Mouse (Mus musculus) ZHBTc4 (cell line): ENCODE results near the gene Pth1r.
"Not testable (repeated sequence)": the region's sequence is repeated elsewhere in the genome, so short reads cannot be mapped to it uniquely, and the experiment has no call there.

ENCODE experiments used
- DNase-seq: peaks from one replicate; pipeline ENCODE4 v3.0.0-alpha.2; 2011; ENCODE audit warnings: low read depth, low spot score

Gene Pth1r

DNA sequence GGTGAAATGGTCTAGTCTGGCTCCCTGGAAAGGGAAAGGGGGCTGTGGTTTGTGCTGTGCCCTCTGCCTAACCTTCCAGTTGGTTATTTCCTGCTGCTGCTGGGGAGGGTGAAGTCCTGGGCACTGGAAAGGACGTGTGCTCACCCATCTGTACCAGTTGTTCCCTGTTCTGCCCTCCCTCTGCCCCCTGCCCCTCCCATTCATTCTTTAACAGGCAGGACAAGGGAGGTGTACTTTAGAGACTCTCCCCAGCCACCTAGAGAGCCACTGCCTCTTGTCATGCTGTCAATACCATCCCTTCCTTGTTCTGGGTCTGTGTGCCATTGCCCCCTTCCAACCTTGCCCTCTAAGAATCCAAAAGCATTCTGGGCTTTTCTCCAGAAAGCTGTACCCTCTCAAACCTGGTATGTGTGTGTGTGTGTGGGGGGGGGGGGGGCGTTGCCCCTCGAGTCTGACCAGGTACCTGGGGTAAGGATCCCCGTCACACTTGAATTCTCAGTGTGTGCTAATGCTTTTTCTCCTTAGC lies 63.3 kb downstream of the Pth1r start:
- DNase-seq: no peak

DNA sequence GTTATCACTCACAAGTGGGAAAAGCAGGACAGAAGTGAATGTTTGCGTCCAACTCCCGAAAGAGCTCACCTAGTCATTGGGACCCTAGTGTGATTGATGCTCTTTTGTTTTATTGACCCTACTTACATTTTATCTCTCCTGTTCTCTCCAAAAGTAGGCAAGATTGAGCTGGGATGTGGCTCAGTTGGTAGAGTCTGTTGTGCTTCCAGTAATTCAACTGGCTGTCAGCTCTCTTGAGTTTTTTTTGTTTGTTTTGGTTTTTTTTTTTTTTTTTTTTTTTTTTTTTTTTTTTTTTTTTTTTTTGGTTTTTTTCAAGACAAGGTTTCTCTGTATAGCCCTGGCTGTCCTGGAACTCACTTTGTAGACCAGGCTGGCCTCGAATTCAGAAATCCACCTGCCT lies 64.2 kb downstream of the Pth1r start:
- DNase-seq: not testable (repeated sequence)

DNA sequence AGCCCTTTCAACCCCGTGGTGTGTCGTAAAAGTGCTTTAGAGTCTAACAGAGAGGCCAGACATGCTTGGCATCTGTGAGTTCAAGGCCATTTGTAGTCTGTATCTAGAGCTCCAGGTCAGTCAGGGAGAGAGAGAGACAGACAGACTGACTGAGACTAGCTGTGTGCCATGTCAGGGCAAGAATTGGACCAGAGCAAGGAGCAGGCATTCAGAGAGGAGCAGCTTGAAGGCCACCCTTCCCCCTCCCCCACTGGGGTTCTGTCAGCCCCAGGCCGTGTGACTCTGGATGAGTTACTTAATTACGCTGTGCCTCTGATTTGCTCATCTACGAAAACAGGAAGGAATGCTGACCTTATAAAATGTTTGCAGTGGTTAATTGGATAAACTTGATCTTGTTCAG lies 64.7 kb downstream of the Pth1r start:
- DNase-seq: no peak

DNA sequence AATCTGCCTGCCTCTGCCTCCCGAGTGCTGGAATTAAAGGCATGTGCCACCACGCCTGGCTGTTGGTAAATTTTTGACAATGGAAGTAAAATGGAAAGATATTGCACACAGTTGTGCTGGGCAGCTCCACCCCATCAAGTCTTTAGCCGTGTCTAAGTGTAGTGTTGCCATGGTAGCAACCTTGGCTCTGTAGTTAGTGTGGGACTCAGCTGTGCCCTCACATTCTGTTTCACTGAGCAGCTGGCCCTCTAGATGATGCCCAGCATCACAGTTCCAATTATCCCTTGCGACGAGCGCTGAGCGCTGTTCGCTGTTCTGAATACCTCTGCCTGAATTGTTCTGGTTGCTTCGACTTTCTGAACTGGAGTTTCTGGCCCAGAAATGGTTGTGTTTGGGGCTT lies 65.1 kb downstream of the Pth1r start:
- no peak for DNase-seq

DNA sequence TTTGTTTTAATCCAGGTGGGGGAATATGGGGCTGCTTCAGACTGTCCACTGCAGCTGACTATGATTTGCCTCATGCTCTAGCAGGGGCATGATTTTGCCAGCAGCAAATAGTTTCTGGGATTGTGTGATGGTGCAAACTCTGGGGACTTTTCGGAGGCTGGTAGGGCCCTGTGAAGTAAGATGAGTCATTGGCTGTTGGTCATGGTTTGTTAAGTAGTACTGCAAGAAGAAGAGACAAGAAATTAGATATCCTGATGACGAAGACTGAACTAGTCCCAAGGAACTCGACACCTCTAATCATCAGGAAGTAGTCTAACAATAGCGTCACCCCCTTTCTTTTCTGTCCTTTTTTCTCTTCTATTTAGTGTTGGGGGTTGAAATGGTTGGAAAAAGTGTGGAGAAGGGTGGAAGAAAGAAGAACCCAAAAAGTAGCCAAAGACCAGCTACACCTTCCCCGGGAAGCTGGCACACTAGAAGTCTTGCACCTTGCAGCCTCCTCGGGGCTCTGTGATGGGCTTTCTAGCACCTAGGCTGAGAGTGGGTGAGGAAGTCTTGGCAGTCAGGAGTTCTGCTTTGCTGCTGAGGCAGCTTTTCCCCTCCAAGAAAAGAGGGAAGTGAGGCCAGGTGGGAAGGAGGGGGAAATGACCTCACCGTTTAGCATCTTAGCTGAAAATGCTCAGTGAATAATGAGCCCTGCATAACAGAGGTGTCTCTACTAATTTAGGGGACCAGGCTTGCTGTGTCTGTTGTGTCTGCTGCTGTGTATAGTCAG lies 66.0 kb downstream of the Pth1r start:
- no peak for DNase-seq

DNA sequence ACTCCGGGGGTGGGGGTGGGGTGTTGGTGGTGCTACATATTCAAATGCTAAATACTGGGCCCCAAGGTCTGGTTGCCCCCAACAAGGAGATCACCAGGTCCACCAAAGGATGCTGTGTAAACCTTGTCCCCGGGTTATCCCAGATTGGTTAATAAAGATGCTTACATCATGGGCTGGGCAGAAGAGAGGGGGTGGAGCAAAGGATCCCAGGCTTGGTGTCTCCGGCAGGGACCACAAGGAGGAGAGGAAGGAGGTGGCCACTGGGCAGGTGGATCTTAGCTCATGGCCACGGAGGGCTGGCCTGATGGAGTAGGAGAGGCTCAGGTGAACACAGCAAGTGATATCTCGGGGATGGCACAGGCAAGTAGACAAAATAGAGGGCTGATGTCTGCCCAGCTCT lies 68.1 kb downstream of the Pth1r start:
- no peak for DNase-seq

DNA sequence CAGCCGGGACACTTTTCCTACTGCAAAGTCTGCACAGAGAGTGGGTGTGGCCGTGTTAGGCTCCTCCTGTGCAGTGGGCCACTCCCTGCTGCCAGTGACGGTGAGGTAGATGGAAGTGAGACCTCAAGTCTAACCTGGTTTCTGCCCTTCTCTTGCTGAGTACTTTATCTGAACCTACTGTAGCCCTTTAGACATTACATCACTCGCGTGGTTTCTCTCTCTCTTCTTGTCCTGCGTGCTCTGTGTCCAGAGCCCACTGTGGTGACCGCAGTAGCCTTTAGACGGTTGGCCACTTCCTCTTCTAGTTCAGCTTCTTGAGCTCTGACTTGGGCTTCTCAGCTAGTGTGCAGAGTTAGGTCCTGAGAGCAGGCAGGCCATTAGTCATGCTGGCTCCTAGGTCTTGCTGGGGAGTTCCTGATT lies 70.4 kb downstream of the Pth1r start:
- peak; percentile 50 for DNase-seq

DNA sequence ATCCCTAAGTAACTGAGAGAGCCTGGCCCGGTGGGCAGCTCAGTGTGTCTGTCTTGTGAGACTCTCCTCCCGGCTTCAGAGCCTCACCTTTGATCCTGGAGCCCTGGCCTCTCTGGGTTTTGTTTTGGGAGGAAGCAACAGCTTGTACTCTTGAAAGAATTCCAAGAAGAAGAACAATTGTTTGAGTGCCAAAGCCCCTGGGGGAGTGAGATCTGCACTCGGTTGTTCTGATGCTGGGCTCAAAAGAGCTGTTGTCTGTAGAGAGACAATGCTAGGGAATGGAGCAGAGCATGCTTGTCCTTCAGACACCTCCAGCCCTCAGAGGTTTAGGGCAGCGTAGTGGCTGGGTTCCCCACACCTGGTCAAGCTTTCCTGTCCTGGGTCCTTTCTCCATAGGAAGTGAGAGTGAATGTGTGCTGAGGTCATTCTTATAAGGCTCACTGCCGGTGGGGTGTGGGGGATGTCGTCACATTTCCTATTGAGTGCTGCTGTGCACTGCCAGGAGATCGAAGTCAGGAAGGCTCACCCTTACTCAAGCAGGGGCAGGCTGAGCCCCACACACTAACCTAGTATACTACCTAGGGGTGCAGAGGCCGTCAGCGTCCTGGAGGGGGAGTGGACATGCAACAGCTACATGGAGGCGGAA lies 73.7 kb downstream of the Pth1r start:
- peak; percentile 70 for DNase-seq

DNA sequence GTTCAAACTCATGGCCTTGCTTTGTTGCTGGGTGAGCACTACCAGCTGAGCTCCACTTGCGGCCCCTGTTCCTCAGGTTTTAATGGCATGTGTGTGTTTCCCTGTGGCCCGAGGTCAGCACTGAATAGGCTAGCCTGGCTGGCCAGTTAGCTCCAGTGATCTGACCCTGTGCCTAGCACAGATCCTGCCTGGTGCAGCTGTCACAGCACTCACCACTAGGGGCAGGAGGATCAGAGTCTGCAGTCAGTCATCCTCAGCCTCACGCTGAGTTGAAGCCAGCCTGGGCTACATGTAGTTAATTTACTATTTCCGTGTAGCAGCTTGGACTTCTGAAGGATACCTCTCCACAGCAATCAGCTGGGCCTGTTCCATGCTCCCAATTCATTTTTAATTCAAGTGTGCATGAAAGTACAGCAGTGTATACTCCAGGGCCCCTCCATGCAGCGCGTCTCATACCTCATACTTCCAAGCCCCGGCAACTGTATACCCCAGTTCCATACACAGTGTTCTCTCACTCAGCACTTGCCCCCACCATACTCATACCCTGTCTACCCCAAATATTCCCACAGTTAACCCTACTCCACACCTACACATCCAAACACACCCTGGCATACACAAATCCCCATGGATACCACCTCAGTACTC lies 74.4 kb downstream of the Pth1r start:
- peak; percentile 61 for DNase-seq
